ENCODE assay signal across 7 mouse cellular contexts in genomic region chr7:77132615-77133420, GRCm38 (mm10).
DNase-seq lines count a peak whose midpoint lies in the region; ATAC-seq and TF ChIP-seq lines count a peak whose summit lies in the region.

No protein-coding gene starts in this region.

- H3K27ac ChIP-seq in left cerebral cortex, adult 2 months: peak overlapping the region; percentile 1; the same call in 1 of the 2 replicates

- H3K4me3 ChIP-seq in left cerebral cortex, adult 2 months: peak overlapping the region; percentile 11

- intact Hi-C loops in left cerebral cortex, adult 2 months (cut with DNase I): loop anchor here (5.0 kb wide), 2 partner anchors 309 to 1444 kb away; no protein-coding TSS in a partner anchor

- no peak for TF ChIP-seq CTCF in left cerebral cortex, adult 2 months (IDR thresholded peaks at IDR 0.05)
- no peak for TF ChIP-seq CTCF in brain, embryonic 14.5 days (IDR thresholded peaks at IDR 0.05; ENCODE audit: borderline replicate concordance, extremely low read depth, insufficient read depth, insufficient read length)

- peak; percentile 92 for ATAC-seq in common myeloid progenitor, adult 5-6 weeks (replicated peaks; ENCODE audit: low read depth, poor library complexity, severe bottlenecking)
- ATAC-seq in inflammation-experienced regulatory T-cells, adult 6 months: peak; percentile 61
- ATAC-seq in megakaryocyte progenitor cell, adult 5-6 weeks (replicated peaks; ENCODE audit: poor library complexity): peak; percentile 88

- no peak for TF ChIP-seq POLR2A in brain, embryonic 14.5 days (IDR thresholded peaks at IDR 0.05; ENCODE audit: borderline replicate concordance, extremely low read depth, insufficient read depth, insufficient read length, poor library complexity, severe bottlenecking)

- peak; percentile 24 to 33 for DNase-seq in left cerebral cortex, adult 2 months (ENCODE audit: extremely low spot score in 1 of 2, low spot score in 2 of 2)
- no peak for DNase-seq in left cerebral cortex, adult 18-20 months (ENCODE audit: low spot score in 2 of 2)
- peak; percentile 80 for DNase-seq in brain, embryonic 14.5 days (ENCODE audit: low read depth)
- peak; percentile 54 for DNase-seq in testis, postnatal 10 days (ENCODE audit: low spot score)

Comparison
In these comparisons a context has a peak if more than half of its experiments do, and no peak if none do; other contexts are left out.
1. DNase-seq: peak in left cerebral cortex, adult 2 months (2 of 2), brain, embryonic 14.5 days (single experiment) and testis, postnatal 10 days (single experiment); none in left cerebral cortex, adult 18-20 months (0 of 2).
2. Peak in every context shown above with its lines, with median percentiles within 50 percentile points of each other: ATAC-seq.